Mouse (Mus musculus) testis, adult 2 months (tissue): ENCODE measurements around the gene Plekhg3.

ENCODE experiments used
- CTCF ChIP-seq: fragments of 200-500 bp; IDR thresholded peaks from 2 replicates; pipeline ENCODE4 v1.5.1; 2012; ENCODE audit warnings: low read depth, mild to moderate bottlenecking, inconsistent platforms, low read length, moderate library complexity; ENCODE audit not compliant: control insufficient read depth, insufficient read depth, insufficient replicate concordance
- POLR2A ChIP-seq: fragments of 200-500 bp; IDR thresholded peaks from 2 replicates; pipeline ENCODE4 v1.6.1; 2012; ENCODE audit warnings: low read depth, mild to moderate bottlenecking, inconsistent platforms, low read length, moderate library complexity; ENCODE audit not compliant: control insufficient read depth

- no peak for TF ChIP-seq CTCF
- TF ChIP-seq POLR2A: no peak
These were observed 89.2 kb downstream of the Plekhg3 start for GRCm38 (mm10) chr12:76619847-76620246.
